Mouse (Mus musculus) adrenal gland, adult 8-10 months (tissue): Measurements from ENCODE around the gene Thumpd2. TPM values are rescaled to one million over a fixed set of nuclear protein-coding genes. Genes with fewer than 3 reads are reported as not detected.
A peak's percentile ranks its signal among the peaks of the same experiment; 100 is the strongest.

Experiments used
- DNase-seq: peaks from one replicate; pipeline ENCODE4 v3.0.0; 2022
- total RNA-seq, 4 experiments: library from RNA; stranded (reverse); gene quantifications; 2 replicates each; pipeline ENCODE4 v1.2.4; 2022

The Thumpd2 gene
- total RNA-seq, 4 experiments from 2014 or later = 6.9 to 10.7 (median 9.1) TPM

- DNase-seq = no peak
Observed at GRCm38 (mm10) chr17:81031830-81032442, 32.9 kb downstream of the Thumpd2 start.

DNA sequence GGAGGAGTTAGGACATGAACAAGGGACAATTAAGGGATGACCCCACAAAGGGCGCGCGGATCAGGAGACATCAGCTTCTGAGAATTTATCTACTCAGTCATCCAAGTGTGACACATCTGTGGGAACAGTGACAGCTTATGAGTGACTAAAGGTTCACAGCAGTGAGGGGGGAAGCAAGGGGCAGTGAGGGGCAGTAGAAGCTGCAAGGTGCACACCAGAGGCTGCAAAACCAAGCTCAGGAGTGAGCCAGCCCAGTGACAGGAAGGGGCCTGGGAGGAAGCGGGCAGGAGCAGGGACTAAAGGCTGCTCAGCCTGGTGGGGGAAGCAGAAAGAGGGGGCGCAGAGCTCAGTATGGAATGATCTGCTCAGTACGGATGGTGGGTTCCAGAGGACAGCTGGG, 37.6 kb downstream of the Thumpd2 start:
- DNase-seq = no peak

GRCm38 (mm10) chr17:81017132-81017531, 47.8 kb downstream of the Thumpd2 start:
- DNase-seq = no peak

DNA sequence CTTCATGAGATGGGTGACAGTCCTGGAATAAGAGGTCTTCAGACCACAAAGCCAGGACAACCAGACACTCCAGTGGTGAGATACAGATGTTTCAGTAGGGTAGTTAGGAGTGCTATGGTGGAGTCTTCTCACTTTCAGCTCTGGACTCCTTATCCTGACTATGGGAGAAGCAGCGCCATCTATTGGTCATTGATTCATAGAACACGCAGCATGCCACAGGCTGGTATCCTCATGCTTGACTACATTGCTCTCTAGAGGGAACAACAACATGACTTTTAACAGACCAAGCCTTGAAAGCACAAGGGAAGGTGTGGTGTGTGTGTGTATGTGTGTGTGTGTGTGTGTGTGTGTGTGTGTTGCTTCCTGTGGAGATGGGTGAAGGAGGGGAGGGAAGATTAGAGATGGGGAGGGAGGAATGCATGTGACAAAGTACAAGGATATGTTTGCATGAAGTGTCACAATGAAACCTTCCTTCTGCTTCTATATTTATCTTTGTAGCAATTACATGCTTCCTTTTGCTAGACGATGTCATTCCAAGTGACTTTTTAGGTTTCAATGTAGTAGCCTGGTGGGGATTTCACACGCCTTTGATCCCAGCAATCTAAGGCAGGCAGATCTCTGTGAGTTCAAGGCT, 49.0 kb downstream of the Thumpd2 start:
- DNase-seq = peak; percentile 16

GRCm38 (mm10) chr17:81010844-81011685, 53.8 kb downstream of the Thumpd2 start:
- no peak for DNase-seq

GRCm38 (mm10) chr17:81010199-81010598, 54.7 kb downstream of the Thumpd2 start:
- no peak for DNase-seq

DNA sequence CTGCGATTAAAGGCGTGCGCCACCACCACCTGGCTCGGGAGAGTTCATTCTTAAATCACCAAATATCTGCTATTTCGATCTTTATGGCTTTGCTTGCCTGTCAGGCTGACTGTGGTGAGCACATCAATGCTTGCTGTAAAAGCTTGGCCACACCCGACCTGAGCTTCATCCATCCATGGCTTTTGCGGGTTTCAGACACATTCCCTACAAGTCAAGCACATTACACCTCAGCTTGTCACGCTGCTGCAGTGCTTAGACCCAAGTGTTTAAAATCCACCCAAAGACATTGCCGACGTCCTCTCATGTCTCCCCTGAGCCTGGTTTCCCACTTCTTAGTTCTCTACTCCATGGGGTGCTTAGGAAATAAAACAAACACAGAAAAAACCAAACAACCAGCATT, 55.8 kb downstream of the Thumpd2 start:
- DNase-seq = no peak

- no peak for DNase-seq
Observed at GRCm38 (mm10) chr17:81005292-81005691, 59.6 kb downstream of the Thumpd2 start.

DNA sequence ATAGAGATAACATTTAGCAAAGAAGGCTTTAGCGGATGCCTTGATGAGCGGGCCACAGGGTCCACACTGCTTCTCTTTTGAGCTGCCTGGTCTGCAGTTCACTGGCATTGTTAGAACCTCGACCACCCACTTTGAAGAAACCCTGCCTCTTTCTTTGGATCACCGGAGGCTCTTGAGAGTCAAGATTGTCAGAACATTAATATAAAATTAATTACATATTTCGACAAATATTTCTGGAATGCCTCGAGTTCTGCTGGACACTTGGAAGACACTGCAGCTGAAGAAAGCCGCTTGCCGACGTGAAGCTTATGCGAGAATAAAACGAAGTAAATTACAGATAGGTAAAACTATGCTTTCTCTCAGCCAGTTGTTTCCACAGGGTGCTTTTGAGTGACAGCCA, 60.4 kb downstream of the Thumpd2 start:
- DNase-seq = no peak

DNA sequence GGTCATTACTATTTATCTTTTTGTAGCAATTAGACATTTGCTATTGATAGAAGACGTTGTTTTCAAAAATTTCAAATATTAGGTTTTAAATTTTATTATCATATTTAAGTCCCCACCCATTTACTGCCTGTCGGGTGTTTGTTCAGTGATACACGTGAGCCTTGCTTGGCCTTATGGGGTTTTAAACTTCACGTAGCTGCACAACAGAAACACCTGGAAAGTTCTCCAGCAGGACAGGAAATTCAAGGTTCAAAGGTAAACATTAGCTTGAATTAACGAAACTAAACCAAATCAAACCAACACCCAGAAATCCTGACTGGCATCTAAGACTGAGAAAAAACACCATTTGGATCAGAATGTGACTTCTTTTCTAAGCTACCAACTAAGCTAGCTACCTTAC, 62.8 kb downstream of the Thumpd2 start:
- no peak for DNase-seq

DNA sequence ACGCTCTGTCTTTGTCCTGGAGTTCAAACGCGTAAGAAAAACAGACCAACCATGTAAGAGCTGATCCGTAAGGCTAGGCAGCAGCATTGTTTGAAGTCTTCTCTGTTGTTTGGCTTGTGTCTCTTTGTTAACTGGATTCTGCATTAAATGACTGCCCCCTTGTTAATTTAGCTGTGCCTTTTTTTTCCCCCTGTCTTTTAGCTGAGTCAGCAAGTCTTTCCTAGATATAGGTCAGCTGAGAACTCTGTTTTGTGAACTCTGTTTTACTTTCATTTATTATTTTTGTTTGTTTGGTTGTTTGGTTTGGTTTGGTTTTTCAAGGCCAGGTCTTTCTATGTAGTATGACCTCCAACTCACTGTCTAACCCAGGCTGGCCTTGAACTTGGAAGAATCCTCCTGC, 63.2 kb downstream of the Thumpd2 start:
- no peak for DNase-seq

DNA sequence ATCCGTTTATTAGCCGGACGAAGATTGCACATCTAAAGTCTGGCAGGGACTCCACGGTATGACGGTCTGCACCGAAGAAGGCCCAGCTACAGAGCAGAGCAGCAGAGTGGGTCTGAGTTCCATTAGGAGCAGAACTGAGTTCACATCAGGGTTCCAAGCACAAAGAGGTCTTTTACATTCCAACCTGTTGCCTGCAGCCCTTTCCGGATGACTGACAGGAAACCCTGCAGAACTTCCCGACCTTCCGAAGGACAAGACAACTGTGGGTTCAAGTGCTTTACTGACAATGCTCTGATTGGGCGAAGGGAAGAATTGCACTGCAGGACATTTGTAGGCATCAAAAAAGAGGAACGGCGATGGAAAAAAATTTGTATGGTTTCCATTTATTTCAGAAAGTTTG, 63.9 kb downstream of the Thumpd2 start:
- DNase-seq = no peak

GRCm38 (mm10) chr17:80998958-80999357, 65.9 kb downstream of the Thumpd2 start:
- DNase-seq = no peak

GRCm38 (mm10) chr17:80997226-80997625, 67.7 kb downstream of the Thumpd2 start:
- no peak for DNase-seq

GRCm38 (mm10) chr17:80991535-80992127, 73.3 kb downstream of the Thumpd2 start:
- DNase-seq = no peak

DNA sequence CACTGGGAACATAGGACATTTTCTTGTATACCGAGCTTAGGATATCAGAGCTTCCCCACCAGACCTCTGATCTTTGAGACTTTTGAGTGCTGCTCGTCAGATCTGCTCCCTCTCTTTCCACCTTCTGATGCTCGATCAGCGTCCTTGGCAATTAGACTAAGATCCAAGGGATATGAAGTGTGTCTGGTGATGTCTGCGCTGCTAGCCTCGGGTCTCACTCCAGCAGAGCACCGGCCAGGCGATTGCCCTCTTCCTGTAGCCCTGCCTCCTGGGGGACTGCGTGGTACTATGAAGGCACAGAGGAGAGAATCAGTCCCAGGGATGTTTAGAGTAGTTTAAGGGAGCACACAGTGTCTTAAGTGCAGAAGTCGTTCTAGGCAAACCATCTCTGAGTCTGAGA, 81.9 kb downstream of the Thumpd2 start:
- DNase-seq = no peak

GRCm38 (mm10) chr17:80982412-80982787, 82.5 kb downstream of the Thumpd2 start:
- peak; percentile 69 for DNase-seq

DNA sequence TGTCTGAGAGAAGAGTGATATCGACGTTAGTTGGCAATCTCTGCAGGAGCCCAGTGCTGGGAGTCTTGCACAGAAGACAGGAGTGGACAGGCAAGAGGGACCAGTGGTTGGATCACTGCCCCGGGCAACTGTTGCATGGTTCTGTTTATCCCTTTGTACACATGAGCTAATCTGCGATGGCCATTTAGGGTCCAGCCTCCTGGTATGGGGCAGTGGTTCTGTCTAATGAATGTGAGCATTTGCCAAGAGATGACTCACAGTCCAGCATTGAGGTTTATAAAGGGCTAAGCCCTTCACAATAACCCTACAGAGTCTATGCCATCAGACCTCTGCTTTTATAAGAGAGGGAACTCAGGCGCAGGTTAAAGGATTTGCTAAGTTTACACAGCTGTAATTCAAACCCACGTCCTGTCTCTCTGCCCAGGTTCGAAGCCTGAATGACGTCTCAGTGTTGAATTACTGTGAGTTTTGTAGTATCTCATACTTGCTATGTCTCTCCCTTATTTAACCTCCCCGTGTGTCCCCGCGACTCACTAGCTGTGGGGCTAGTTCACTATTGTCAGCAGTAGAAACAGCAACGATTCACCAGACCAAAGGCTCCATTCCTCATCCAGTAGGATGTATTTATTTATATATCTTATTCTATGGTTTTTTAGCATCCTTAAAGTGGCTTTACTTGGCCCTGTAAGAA, 83.0 kb downstream of the Thumpd2 start:
- DNase-seq = peak; percentile 8

DNA sequence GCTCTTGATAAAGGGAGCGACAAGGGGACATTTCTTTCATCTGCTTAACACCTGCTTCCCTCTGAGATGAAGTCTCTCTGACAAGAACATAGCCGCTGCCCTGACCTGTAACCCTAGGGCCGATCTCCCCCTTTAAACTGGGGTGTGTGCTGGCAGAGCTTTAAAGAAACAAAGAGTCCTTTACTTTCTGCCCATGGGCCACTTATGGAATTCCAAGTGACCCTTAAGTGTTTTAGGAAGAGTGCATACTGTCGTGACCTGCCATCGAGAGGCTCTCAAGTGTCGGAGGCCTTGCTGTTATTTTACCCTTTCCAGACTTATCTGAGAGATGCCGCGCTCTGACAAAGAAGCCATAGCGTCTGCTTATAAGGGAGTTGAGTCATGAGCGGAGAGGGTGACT, 84.8 kb downstream of the Thumpd2 start:
- no peak for DNase-seq

GRCm38 (mm10) chr17:80977245-80977644, 87.6 kb downstream of the Thumpd2 start:
- no peak for DNase-seq
